Mouse (Mus musculus): ENCODE results near the gene Tmem131l. TPM values are rescaled to one million over a fixed set of nuclear protein-coding genes. Genes with fewer than 3 reads are reported as not detected.
A peak's percentile ranks its signal among the peaks of the same experiment; 100 is the strongest.

Gene Tmem131l
- polyA plus RNA-seq, 1 experiment from 2014 or later = 59.4 TPM

- peak overlapping the region; percentile 22 for H3K4me3 ChIP-seq
- H3K27ac ChIP-seq (replicated peaks) = peak overlapping the region; percentile 80
- H3K9me3 ChIP-seq (replicated peaks) = no peaks in the 10 kb centered on the region
- H3K4me1 ChIP-seq = peaks cover 79% of the 10 kb centered on the region
- H3K36me3 ChIP-seq = no peaks in the 10 kb centered on the region
- H3K27me3 ChIP-seq (ENCODE audit: low read depth, poor library complexity, severe bottlenecking) = no peaks in the 10 kb centered on the region
- peak; percentile 82 for DNase-seq (ENCODE audit: low spot score)
- 8% methylated on average over 6 of the region's 6 CpGs for WGBS
Observed at GRCm38 (mm10) chr3:83980231-83980872, 59.6 kb downstream of the Tmem131l start.

GRCm38 (mm10) chr3:83978497-83979410 lies 61.2 kb downstream of the Tmem131l start:
- H3K27ac ChIP-seq (replicated peaks) = peak overlapping the region; percentile 80
- DNase-seq (ENCODE audit: low spot score) = no peak
- 84% methylated on average over 4 of the region's 4 CpGs for WGBS

GRCm38 (mm10) chr3:83977817-83978216 lies 62.2 kb downstream of the Tmem131l start:
- H3K4me1 ChIP-seq = peaks cover 71% of the 10 kb centered on the region
- H3K4me3 ChIP-seq = no peak overlapping the region
- no peak for DNase-seq (ENCODE audit: low spot score)
- 0 out of 2 replicates have a peak overlapping the region, but pooled peaks have one; percentile 80 for H3K27ac ChIP-seq (replicated peaks)
- H3K9me3 ChIP-seq (replicated peaks) = no peaks in the 10 kb centered on the region
- H3K27me3 ChIP-seq (ENCODE audit: low read depth, poor library complexity, severe bottlenecking) = no peaks in the 10 kb centered on the region
- WGBS = 81% methylated on average over 3 of the region's 3 CpGs
- H3K36me3 ChIP-seq = no peaks in the 10 kb centered on the region

More at GRCm38 (mm10) chr3:83978497-83979410, 61.2 kb downstream of the Tmem131l start:
- H3K9me3 ChIP-seq (replicated peaks) = no peaks in the 10 kb centered on the region
- H3K36me3 ChIP-seq = no peaks in the 10 kb centered on the region
- H3K4me1 ChIP-seq = peaks cover 77% of the 10 kb centered on the region
- no peak overlapping the region for H3K4me3 ChIP-seq
- H3K27me3 ChIP-seq (ENCODE audit: low read depth, poor library complexity, severe bottlenecking) = no peaks in the 10 kb centered on the region

DNA sequence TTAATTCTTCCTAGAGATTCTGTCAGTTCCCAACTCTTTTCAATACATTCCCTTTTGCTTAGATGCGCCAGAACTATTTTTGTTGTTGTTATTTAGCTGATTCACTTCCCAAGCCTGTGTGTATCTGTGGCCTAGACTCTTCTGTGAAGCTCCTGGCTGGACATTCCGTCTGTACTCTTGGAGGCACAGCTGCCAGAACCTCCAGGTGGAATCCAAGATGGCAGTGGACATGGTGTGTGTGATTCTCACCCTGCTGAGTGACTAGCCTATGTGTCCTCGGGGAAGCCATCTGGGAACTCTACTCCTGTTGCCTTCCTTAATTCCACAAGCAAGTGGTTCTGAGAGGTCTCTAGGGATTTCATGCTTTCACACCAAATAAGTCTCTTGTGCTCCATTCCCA lies 63.8 kb downstream of the Tmem131l start:
- H3K9me3 ChIP-seq (replicated peaks) = no peaks in the 10 kb centered on the region
- H3K27ac ChIP-seq (replicated peaks) = no peak overlapping the region
- no peak overlapping the region for H3K4me3 ChIP-seq
- 83% methylated on average over 3 of the region's 3 CpGs for WGBS
- H3K4me1 ChIP-seq = peaks cover 73% of the 10 kb centered on the region
- no peaks in the 10 kb centered on the region for H3K36me3 ChIP-seq
- no peaks in the 10 kb centered on the region for H3K27me3 ChIP-seq (ENCODE audit: low read depth, poor library complexity, severe bottlenecking)
- DNase-seq (ENCODE audit: low spot score) = no peak

GRCm38 (mm10) chr3:83973339-83973738 lies 66.6 kb downstream of the Tmem131l start:
- DNase-seq (ENCODE audit: low spot score) = no peak
- no peaks in the 10 kb centered on the region for H3K9me3 ChIP-seq (replicated peaks)
- peaks cover 57% of the 10 kb centered on the region for H3K4me1 ChIP-seq
- H3K36me3 ChIP-seq = 0 out of 2 replicates have a peak, but pooled peaks cover 7% of the 10 kb centered on the region
- WGBS = 77% methylated on average over 2 of the region's 2 CpGs
- H3K4me3 ChIP-seq = no peak overlapping the region
- no peak overlapping the region for H3K27ac ChIP-seq (replicated peaks)
- no peaks in the 10 kb centered on the region for H3K27me3 ChIP-seq (ENCODE audit: low read depth, poor library complexity, severe bottlenecking)

DNA sequence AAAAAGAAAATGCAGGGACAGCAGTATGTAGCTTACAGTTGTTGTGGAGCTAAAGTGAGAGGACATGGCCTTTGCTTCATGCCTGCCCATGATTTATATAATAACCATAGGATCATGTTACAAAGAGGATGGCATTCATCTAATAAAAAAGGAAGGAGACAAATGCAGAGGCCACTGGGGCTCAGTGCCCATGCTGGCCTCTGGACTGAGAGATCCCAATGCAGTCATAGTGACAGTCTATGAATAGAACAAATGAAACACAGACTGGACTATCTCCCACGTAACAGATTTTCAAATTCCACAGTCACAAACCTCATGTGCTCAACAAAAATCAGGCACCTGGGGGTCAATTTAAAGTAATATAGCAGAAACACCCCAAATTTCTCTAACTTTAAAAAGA lies 69.3 kb downstream of the Tmem131l start:
- 0 out of 2 replicates have a peak, but pooled peaks cover 12% of the 10 kb centered on the region for H3K36me3 ChIP-seq
- no peaks in the 10 kb centered on the region for H3K27me3 ChIP-seq (ENCODE audit: low read depth, poor library complexity, severe bottlenecking)
- peaks cover 50% of the 10 kb centered on the region for H3K4me1 ChIP-seq
- H3K4me3 ChIP-seq = no peak overlapping the region
- no peak for DNase-seq (ENCODE audit: low spot score)
- no peaks in the 10 kb centered on the region for H3K9me3 ChIP-seq (replicated peaks)
- 63% methylated on average over 1 of the region's 1 CpGs for WGBS
- H3K27ac ChIP-seq (replicated peaks) = 0 out of 2 replicates have a peak overlapping the region, but pooled peaks have one; percentile 38

DNA sequence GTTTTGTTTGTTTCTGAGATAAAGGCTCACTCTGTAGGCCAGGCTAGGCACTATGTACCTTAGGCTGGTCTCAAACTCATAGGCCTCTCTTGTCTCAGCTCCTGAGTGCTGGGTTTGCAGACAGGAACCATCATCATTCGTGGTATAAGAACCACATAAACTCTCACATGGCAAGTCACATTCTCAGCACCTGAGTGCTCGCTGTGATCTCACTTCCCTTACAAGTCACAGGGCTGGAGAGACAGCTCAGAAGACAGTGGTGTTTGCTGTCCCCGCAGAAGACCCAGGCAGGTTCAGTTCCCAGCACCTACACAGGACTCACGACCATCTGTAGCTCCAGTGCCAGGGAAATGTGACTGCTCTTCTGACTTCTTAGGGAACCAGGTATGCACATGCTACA lies 70.9 kb downstream of the Tmem131l start:
- Histone ChIP-seq H3K27ac (replicated peaks) (no peak overlapping the region), H3K4me1 (peaks cover 43% of the 10 kb centered on the region), H3K27me3 (ENCODE audit: low read depth, poor library complexity, severe bottlenecking) (no peaks in the 10 kb centered on the region), H3K4me3 (no peak overlapping the region), H3K36me3 (0 out of 2 replicates have a peak, but pooled peaks cover 12% of the 10 kb centered on the region), H3K9me3 (replicated peaks) (no peaks in the 10 kb centered on the region)
- DNase-seq (ENCODE audit: low spot score) = no peak
- WGBS = 90% methylated on average over 4 of the region's 4 CpGs

DNA sequence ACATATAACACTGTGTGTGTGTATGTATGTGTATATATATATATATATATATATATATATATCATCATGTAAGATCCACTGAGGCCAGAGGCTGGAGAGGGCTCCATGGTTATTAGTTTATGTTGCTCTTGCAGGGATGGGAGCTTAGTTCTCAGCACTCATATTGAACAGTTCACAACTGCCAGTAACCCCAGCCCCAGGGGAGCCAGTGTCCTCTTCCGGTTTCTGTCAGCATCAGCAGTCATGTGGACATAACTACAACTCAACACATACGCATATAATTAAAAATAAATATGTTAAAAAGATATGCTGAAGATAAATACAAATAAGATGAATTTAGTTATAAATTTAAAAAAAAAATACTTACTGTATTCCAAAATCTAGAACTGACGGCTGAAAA lies 72.2 kb downstream of the Tmem131l start:
- H3K36me3 ChIP-seq = 0 out of 2 replicates have a peak, but pooled peaks cover 12% of the 10 kb centered on the region
- peaks cover 38% of the 10 kb centered on the region for H3K4me1 ChIP-seq
- H3K27me3 ChIP-seq (ENCODE audit: low read depth, poor library complexity, severe bottlenecking) = no peaks in the 10 kb centered on the region
- H3K27ac ChIP-seq (replicated peaks) = no peak overlapping the region
- no peak overlapping the region for H3K4me3 ChIP-seq
- H3K9me3 ChIP-seq (replicated peaks) = no peaks in the 10 kb centered on the region
- DNase-seq (ENCODE audit: low spot score) = no peak
- 88% methylated on average over 3 of the region's 3 CpGs for WGBS

- H3K27me3 ChIP-seq (ENCODE audit: low read depth, poor library complexity, severe bottlenecking) = no peaks in the 10 kb centered on the region
- H3K27ac ChIP-seq (replicated peaks) = no peak overlapping the region
- H3K4me1 ChIP-seq = peaks cover 14% of the 10 kb centered on the region
- H3K36me3 ChIP-seq = peaks cover 31% of the 10 kb centered on the region
- H3K9me3 ChIP-seq (replicated peaks) = no peaks in the 10 kb centered on the region
- WGBS = 85% methylated on average over 2 of the region's 2 CpGs
- no peak overlapping the region for H3K4me3 ChIP-seq
- DNase-seq (ENCODE audit: low spot score) = no peak
Observed at GRCm38 (mm10) chr3:83965333-83965732, 74.6 kb downstream of the Tmem131l start.

GRCm38 (mm10) chr3:83963705-83964104 lies 76.3 kb downstream of the Tmem131l start:
- DNase-seq (ENCODE audit: low spot score) = no peak
- H3K27ac ChIP-seq (replicated peaks) = no peak overlapping the region; the same call in 1 of the 2 replicates
- peaks cover 10% of the 10 kb centered on the region; the same call in 1 of the 2 replicates for H3K4me1 ChIP-seq
- no peak overlapping the region for H3K4me3 ChIP-seq
- peaks cover 43% of the 10 kb centered on the region for H3K36me3 ChIP-seq
- WGBS = 93% methylated on average over 5 of the region's 5 CpGs
- no peaks in the 10 kb centered on the region for H3K9me3 ChIP-seq (replicated peaks)
- no peaks in the 10 kb centered on the region for H3K27me3 ChIP-seq (ENCODE audit: low read depth, poor library complexity, severe bottlenecking)

DNA sequence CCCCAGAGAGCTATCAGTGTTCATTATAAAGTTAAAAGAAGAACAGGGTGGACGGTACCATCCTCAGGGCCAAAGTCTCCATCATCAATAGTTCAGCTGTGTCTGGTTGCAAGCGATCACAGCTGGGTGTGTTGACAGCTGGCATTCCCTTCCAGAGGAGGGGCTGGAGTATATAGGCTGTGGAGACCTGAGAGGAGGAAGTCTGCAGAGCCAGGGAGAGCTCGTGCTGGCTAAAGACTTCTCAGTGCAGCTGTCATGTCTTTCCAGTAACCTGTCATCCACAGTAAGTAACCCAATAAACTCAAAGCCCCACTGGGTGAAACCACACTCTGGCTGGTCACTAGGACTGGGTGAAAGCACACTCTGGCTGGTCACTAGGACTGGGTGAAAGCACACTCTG lies 77.4 kb downstream of the Tmem131l start:
- WGBS = 76% methylated on average over 3 of the region's 3 CpGs
- Histone ChIP-seq H3K27ac (replicated peaks) (no peak overlapping the region), H3K9me3 (replicated peaks) (no peaks in the 10 kb centered on the region), H3K27me3 (ENCODE audit: low read depth, poor library complexity, severe bottlenecking) (no peaks in the 10 kb centered on the region), H3K4me3 (no peak overlapping the region), H3K4me1 (peaks cover 10% of the 10 kb centered on the region; the same call in 1 of the 2 replicates), H3K36me3 (peaks cover 52% of the 10 kb centered on the region)
- DNase-seq (ENCODE audit: low spot score) = no peak

DNA sequence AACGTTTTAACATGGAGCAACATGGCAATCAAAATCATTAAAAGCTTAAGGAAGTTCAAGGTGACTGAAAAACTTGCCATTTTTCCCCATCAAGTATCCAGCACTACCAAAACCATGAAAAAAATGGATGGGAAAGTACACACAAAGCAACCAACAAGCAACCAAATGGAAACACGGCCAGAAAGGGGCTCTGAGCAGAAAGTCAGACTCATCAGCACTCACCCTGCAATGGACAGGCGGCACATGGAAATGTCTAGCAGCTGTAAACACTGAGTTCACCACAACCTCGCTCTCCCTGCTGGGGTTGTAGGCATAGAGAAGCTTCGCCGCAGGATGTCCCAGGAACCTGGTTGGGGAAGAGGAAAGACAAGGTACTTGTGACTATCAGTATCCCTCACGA lies 77.9 kb downstream of the Tmem131l start:
- Histone ChIP-seq H3K9me3 (replicated peaks) (no peaks in the 10 kb centered on the region), H3K4me1 (peaks cover 8% of the 10 kb centered on the region; the same call in 1 of the 2 replicates), H3K36me3 (peaks cover 55% of the 10 kb centered on the region), H3K4me3 (no peak overlapping the region), H3K27ac (replicated peaks) (no peak overlapping the region), H3K27me3 (ENCODE audit: low read depth, poor library complexity, severe bottlenecking) (no peaks in the 10 kb centered on the region)
- no peak for DNase-seq (ENCODE audit: low spot score)
- WGBS = 92% methylated on average over 7 of the region's 7 CpGs
